Mouse (Mus musculus) erythroblast, embryonic 14.5 days (primary cell): ENCODE measurements at regions not wholly inside any gene's neighbourhood (a gene's known extent, or its start where the extent isn't known, plus 50 kb on each side); places are given as distances from the start of the nearest gene placed in this dataset.

ENCODE experiments used
- H3K27me3 ChIP-seq: 2 replicates; pipeline ENCODE4 v1.6.1; 2012; ENCODE audit warnings: inconsistent platforms; ENCODE audit not compliant: control insufficient read depth
- H3K36me3 ChIP-seq: 2 replicates; pipeline ENCODE4 v1.6.1; 2012; ENCODE audit warnings: mild to moderate bottlenecking, inconsistent platforms; ENCODE audit not compliant: control insufficient read depth
- H3K4me1 ChIP-seq: 2 replicates; pipeline ENCODE4 v1.6.1; 2012; ENCODE audit warnings: inconsistent platforms; ENCODE audit not compliant: control insufficient read depth
- H3K4me3 ChIP-seq: replicated peaks from 2 replicates; pipeline ENCODE3; 2012; ENCODE audit warnings: moderate library complexity, mild to moderate bottlenecking, inconsistent platforms
- H3K9me3 ChIP-seq: 2 replicates; pipeline ENCODE4 v1.6.1; 2012; ENCODE audit warnings: low read length, inconsistent platforms, mixed read lengths; ENCODE audit not compliant: control insufficient read depth
- GATA1 ChIP-seq: IDR thresholded peaks from 2 replicates; pipeline ENCODE4 v1.6.1; 2012; ENCODE audit warnings: low read length, inconsistent platforms, mixed read lengths
- TAL1 ChIP-seq: IDR thresholded peaks from 3 replicates; pipeline ENCODE4 v1.6.1; 2012; ENCODE audit warnings: low read length, inconsistent platforms, mixed read lengths

- peak; percentile 42; the same call in 1 of the 2 replicates for TF ChIP-seq GATA1
- peak; percentile 56; the same call in 2 of the 3 replicates for TF ChIP-seq TAL1
- H3K9me3 ChIP-seq: no peaks in the 10 kb centered on the region
- H3K4me3 ChIP-seq: no peak overlapping the region
- no peaks in the 10 kb centered on the region for H3K36me3 ChIP-seq
- H3K27me3 ChIP-seq: no peaks in the 10 kb centered on the region
- H3K4me1 ChIP-seq: peaks cover 22% of the 10 kb centered on the region
Observed at GRCm38 (mm10) chr9:94431540-94431939, 106.3 kb downstream of the 1190002N15Rik start.

GRCm38 (mm10) chr9:94430996-94431395 is 106.9 kb downstream of the 1190002N15Rik start:
- Histone ChIP-seq H3K9me3 (no peaks in the 10 kb centered on the region), H3K36me3 (no peaks in the 10 kb centered on the region)
- TF ChIP-seq TAL1 (no peak), GATA1 (no peak)

GRCm38 (mm10) chr9:94426740-94427139 is 111.1 kb downstream of the 1190002N15Rik start:
- Histone ChIP-seq H3K4me1 (peaks cover 20% of the 10 kb centered on the region), H3K4me3 (no peak overlapping the region), H3K9me3 (no peaks in the 10 kb centered on the region), H3K36me3 (no peaks in the 10 kb centered on the region), H3K27me3 (no peaks in the 10 kb centered on the region)
- TF ChIP-seq TAL1 (no peak), GATA1 (no peak)

More at GRCm38 (mm10) chr9:94430996-94431395, 106.9 kb downstream of the 1190002N15Rik start:
- Histone ChIP-seq H3K4me3 (no peak overlapping the region), H3K27me3 (no peaks in the 10 kb centered on the region), H3K4me1 (peaks cover 23% of the 10 kb centered on the region)

- Histone ChIP-seq H3K9me3 (no peaks in the 10 kb centered on the region), H3K4me1 (peaks cover 13% of the 10 kb centered on the region), H3K4me3 (no peak overlapping the region), H3K27me3 (no peaks in the 10 kb centered on the region), H3K36me3 (no peaks in the 10 kb centered on the region)
- no peak for TF ChIP-seq TAL1
- TF ChIP-seq GATA1: no peak
Observed at GRCm38 (mm10) chr9:94425804-94426203, 112.1 kb downstream of the 1190002N15Rik start.

GRCm38 (mm10) chr9:94424438-94425135 is 113.3 kb downstream of the 1190002N15Rik start:
- no peaks in the 10 kb centered on the region for H3K9me3 ChIP-seq

GRCm38 (mm10) chr9:94410546-94410945 is 127.3 kb downstream of the 1190002N15Rik start:
- H3K27me3 ChIP-seq: no peaks in the 10 kb centered on the region
- no peaks in the 10 kb centered on the region for H3K4me1 ChIP-seq
- TF ChIP-seq GATA1 (no peak), TAL1 (no peak)
- H3K36me3 ChIP-seq: no peaks in the 10 kb centered on the region
- H3K9me3 ChIP-seq: no peaks in the 10 kb centered on the region
- H3K4me3 ChIP-seq: no peak overlapping the region

More at GRCm38 (mm10) chr9:94424438-94425135, 113.3 kb downstream of the 1190002N15Rik start:
- Histone ChIP-seq H3K4me1 (peaks cover 8% of the 10 kb centered on the region), H3K27me3 (no peaks in the 10 kb centered on the region), H3K36me3 (no peaks in the 10 kb centered on the region), H3K4me3 (no peak overlapping the region)
- no peak for TF ChIP-seq TAL1
- no peak for TF ChIP-seq GATA1

- Histone ChIP-seq H3K4me1 (no peaks in the 10 kb centered on the region), H3K4me3 (no peak overlapping the region), H3K36me3 (no peaks in the 10 kb centered on the region), H3K27me3 (no peaks in the 10 kb centered on the region), H3K9me3 (no peaks in the 10 kb centered on the region)
- no peak for TF ChIP-seq GATA1
- no peak for TF ChIP-seq TAL1
Observed at GRCm38 (mm10) chr9:94410042-94410441, 127.8 kb downstream of the 1190002N15Rik start.

- Histone ChIP-seq H3K9me3 (no peaks in the 10 kb centered on the region), H3K4me3 (no peak overlapping the region), H3K36me3 (no peaks in the 10 kb centered on the region), H3K4me1 (no peaks in the 10 kb centered on the region), H3K27me3 (no peaks in the 10 kb centered on the region)
- TF ChIP-seq TAL1 (no peak), GATA1 (no peak)
Observed at GRCm38 (mm10) chr9:94408635-94409323, 129.1 kb downstream of the 1190002N15Rik start.

GRCm38 (mm10) chr9:94407671-94408070 is 130.2 kb downstream of the 1190002N15Rik start:
- Histone ChIP-seq H3K4me1 (no peaks in the 10 kb centered on the region), H3K27me3 (no peaks in the 10 kb centered on the region), H3K9me3 (no peaks in the 10 kb centered on the region), H3K4me3 (no peak overlapping the region), H3K36me3 (no peaks in the 10 kb centered on the region)
- TF ChIP-seq TAL1 (no peak), GATA1 (no peak)
